Mouse (Mus musculus): ENCODE data around the gene Gm4450. TPM values are rescaled to one million over a fixed set of nuclear protein-coding genes. Genes with fewer than 3 reads are reported as not detected.
"Not testable (repeated sequence)": the region's sequence is repeated elsewhere in the genome, so short reads cannot be mapped to it uniquely, and the experiment has no call there.

Gm4450 gene
- polyA plus RNA-seq, 1 experiment from 2014 or later, result not detected

- not testable (repeated sequence) for H3K4me3 ChIP-seq (ENCODE audit: low read depth, low read length); ATAC-seq (ENCODE audit: low read depth); H3K4me2 ChIP-seq (ENCODE audit: low read depth, low read length); H3K4me1 ChIP-seq (ENCODE audit: control insufficient read depth, insufficient read depth, low read length); H3K9me3 ChIP-seq (ENCODE audit: control insufficient read depth, low read length); H3K9ac ChIP-seq (ENCODE audit: low read depth, low read length); DNase-seq (ENCODE audit: low spot score); H3K27ac ChIP-seq (replicated peaks; ENCODE audit: low read depth, low read length); H3K27me3 ChIP-seq (replicated peaks; ENCODE audit: control insufficient read depth, insufficient read depth, low read length); H3K36me3 ChIP-seq (ENCODE audit: control insufficient read depth, insufficient read depth, low read length)
- WGBS, result 86% methylated on average over 1 of the region's 1 CpGs
These were observed 13.0 kb downstream of the Gm4450 start for GRCm38 (mm10) chr3:98443924-98444323.

GRCm38 (mm10) chr3:98443149-98443779 lies 13.7 kb downstream of the Gm4450 start:
- not testable (repeated sequence) for H3K9me3 ChIP-seq (ENCODE audit: control insufficient read depth, low read length); H3K9ac ChIP-seq (ENCODE audit: low read depth, low read length); H3K27me3 ChIP-seq (replicated peaks; ENCODE audit: control insufficient read depth, insufficient read depth, low read length); H3K27ac ChIP-seq (replicated peaks; ENCODE audit: low read depth, low read length); H3K36me3 ChIP-seq (ENCODE audit: control insufficient read depth, insufficient read depth, low read length); H3K4me1 ChIP-seq (ENCODE audit: control insufficient read depth, insufficient read depth, low read length); H3K4me2 ChIP-seq (ENCODE audit: low read depth, low read length); DNase-seq (ENCODE audit: low spot score); H3K4me3 ChIP-seq (ENCODE audit: low read depth, low read length)
- 19% methylated on average over 3 of the region's 3 CpGs for WGBS
- ATAC-seq (ENCODE audit: low read depth), result 0 out of 2 replicates have a peak, but pooled peaks have one; percentile 55

GRCm38 (mm10) chr3:98442245-98442644 lies 14.7 kb downstream of the Gm4450 start:
- not testable (repeated sequence) for DNase-seq (ENCODE audit: low spot score); H3K9ac ChIP-seq (ENCODE audit: low read depth, low read length); H3K27ac ChIP-seq (replicated peaks; ENCODE audit: low read depth, low read length); ATAC-seq (ENCODE audit: low read depth); H3K27me3 ChIP-seq (replicated peaks; ENCODE audit: control insufficient read depth, insufficient read depth, low read length); H3K4me3 ChIP-seq (ENCODE audit: low read depth, low read length); H3K4me2 ChIP-seq (ENCODE audit: low read depth, low read length); H3K9me3 ChIP-seq (ENCODE audit: control insufficient read depth, low read length); H3K4me1 ChIP-seq (ENCODE audit: control insufficient read depth, insufficient read depth, low read length); H3K36me3 ChIP-seq (ENCODE audit: control insufficient read depth, insufficient read depth, low read length)
- 41% methylated on average over 3 of the region's 3 CpGs for WGBS

- ATAC-seq (ENCODE audit: low read depth), result no peak
- WGBS, result 83% methylated on average over 1 of the region's 1 CpGs
These were observed 21.9 kb downstream of the Gm4450 start for GRCm38 (mm10) chr3:98435030-98435429.

GRCm38 (mm10) chr3:98434088-98434816 lies 22.7 kb downstream of the Gm4450 start:
- no peak for DNase-seq (ENCODE audit: low spot score)
- ATAC-seq (ENCODE audit: low read depth), result no peak
- Histone ChIP-seq H3K4me3 (ENCODE audit: low read depth, low read length) (no peak overlapping the region), H3K9ac (ENCODE audit: low read depth, low read length) (no peak overlapping the region), H3K4me1 (ENCODE audit: control insufficient read depth, insufficient read depth, low read length) (no peaks in the 10 kb centered on the region), H3K27me3 (replicated peaks; ENCODE audit: control insufficient read depth, insufficient read depth, low read length) (peaks cover 7% of the 10 kb centered on the region; the same call in 1 of the 2 replicates), H3K9me3 (ENCODE audit: control insufficient read depth, low read length) (no peaks in the 10 kb centered on the region), H3K27ac (replicated peaks; ENCODE audit: low read depth, low read length) (no peak overlapping the region), H3K36me3 (ENCODE audit: control insufficient read depth, insufficient read depth, low read length) (no peaks in the 10 kb centered on the region), H3K4me2 (ENCODE audit: low read depth, low read length) (no peak overlapping the region)
- 40% methylated on average over 1 of the region's 1 CpGs for WGBS

More at GRCm38 (mm10) chr3:98435030-98435429, 21.9 kb downstream of the Gm4450 start:
- no peaks in the 10 kb centered on the region for H3K27me3 ChIP-seq (replicated peaks; ENCODE audit: control insufficient read depth, insufficient read depth, low read length)
- H3K36me3 ChIP-seq (ENCODE audit: control insufficient read depth, insufficient read depth, low read length), result no peaks in the 10 kb centered on the region
- no peaks in the 10 kb centered on the region for H3K4me1 ChIP-seq (ENCODE audit: control insufficient read depth, insufficient read depth, low read length)
- H3K4me2 ChIP-seq (ENCODE audit: low read depth, low read length), result no peak overlapping the region
- H3K4me3 ChIP-seq (ENCODE audit: low read depth, low read length), result no peak overlapping the region
- H3K27ac ChIP-seq (replicated peaks; ENCODE audit: low read depth, low read length), result no peak overlapping the region
- no peak for DNase-seq (ENCODE audit: low spot score)
- no peaks in the 10 kb centered on the region for H3K9me3 ChIP-seq (ENCODE audit: control insufficient read depth, low read length)
- no peak overlapping the region for H3K9ac ChIP-seq (ENCODE audit: low read depth, low read length)

- no peak overlapping the region for H3K4me2 ChIP-seq (ENCODE audit: low read depth, low read length)
- ATAC-seq (ENCODE audit: low read depth), result no peak
- peaks cover 29% of the 10 kb centered on the region for H3K27me3 ChIP-seq (replicated peaks; ENCODE audit: control insufficient read depth, insufficient read depth, low read length)
- H3K9me3 ChIP-seq (ENCODE audit: control insufficient read depth, low read length), result no peaks in the 10 kb centered on the region
- 34% methylated on average over 8 of the region's 8 CpGs for WGBS
- no peak overlapping the region for H3K4me3 ChIP-seq (ENCODE audit: low read depth, low read length)
- DNase-seq (ENCODE audit: low spot score), result no peak
- H3K27ac ChIP-seq (replicated peaks; ENCODE audit: low read depth, low read length), result no peak overlapping the region
- H3K36me3 ChIP-seq (ENCODE audit: control insufficient read depth, insufficient read depth, low read length), result peaks cover 4% of the 10 kb centered on the region; the same call in 1 of the 2 replicates
- no peak overlapping the region for H3K9ac ChIP-seq (ENCODE audit: low read depth, low read length)
- peaks cover 10% of the 10 kb centered on the region; the same call in 1 of the 2 replicates for H3K4me1 ChIP-seq (ENCODE audit: control insufficient read depth, insufficient read depth, low read length)
These were observed 27.9 kb downstream of the Gm4450 start for GRCm38 (mm10) chr3:98428928-98429525.

GRCm38 (mm10) chr3:98428449-98428775 lies 28.5 kb downstream of the Gm4450 start:
- peak overlapping the region; percentile 98 for H3K4me2 ChIP-seq (ENCODE audit: low read depth, low read length)
- peaks cover 4% of the 10 kb centered on the region; the same call in 1 of the 2 replicates for H3K36me3 ChIP-seq (ENCODE audit: control insufficient read depth, insufficient read depth, low read length)
- H3K27me3 ChIP-seq (replicated peaks; ENCODE audit: control insufficient read depth, insufficient read depth, low read length), result peaks cover 29% of the 10 kb centered on the region
- ATAC-seq (ENCODE audit: low read depth), result no peak
- no peak for DNase-seq (ENCODE audit: low spot score)
- H3K9me3 ChIP-seq (ENCODE audit: control insufficient read depth, low read length), result no peaks in the 10 kb centered on the region
- WGBS, result 9% methylated on average over 14 of the region's 17 CpGs
- H3K9ac ChIP-seq (ENCODE audit: low read depth, low read length), result peak overlapping the region; percentile 56
- peaks cover 10% of the 10 kb centered on the region; the same call in 1 of the 2 replicates for H3K4me1 ChIP-seq (ENCODE audit: control insufficient read depth, insufficient read depth, low read length)
- peak overlapping the region; percentile 62 for H3K4me3 ChIP-seq (ENCODE audit: low read depth, low read length)
- H3K27ac ChIP-seq (replicated peaks; ENCODE audit: low read depth, low read length), result no peak overlapping the region

- H3K9me3 ChIP-seq (ENCODE audit: control insufficient read depth, low read length), result no peaks in the 10 kb centered on the region
- H3K4me1 ChIP-seq (ENCODE audit: control insufficient read depth, insufficient read depth, low read length), result peaks cover 10% of the 10 kb centered on the region; the same call in 1 of the 2 replicates
- peak overlapping the region; percentile 98 for H3K4me2 ChIP-seq (ENCODE audit: low read depth, low read length)
- no peak overlapping the region for H3K27ac ChIP-seq (replicated peaks; ENCODE audit: low read depth, low read length)
- peaks cover 29% of the 10 kb centered on the region for H3K27me3 ChIP-seq (replicated peaks; ENCODE audit: control insufficient read depth, insufficient read depth, low read length)
- WGBS, result 0% methylated on average over 22 of the region's 110 CpGs
- DNase-seq (ENCODE audit: low spot score), result peak; percentile 76
- H3K9ac ChIP-seq (ENCODE audit: low read depth, low read length), result peak overlapping the region; percentile 56
- peak; percentile 96 for ATAC-seq (ENCODE audit: low read depth)
- peak overlapping the region; percentile 62 for H3K4me3 ChIP-seq (ENCODE audit: low read depth, low read length)
- H3K36me3 ChIP-seq (ENCODE audit: control insufficient read depth, insufficient read depth, low read length), result peaks cover 4% of the 10 kb centered on the region; the same call in 1 of the 2 replicates
These were observed 29.1 kb downstream of the Gm4450 start for GRCm38 (mm10) chr3:98427600-98428448.
